Comparison of ENCODE assay signal across 8 mouse cellular contexts in the genomic region with DNA sequence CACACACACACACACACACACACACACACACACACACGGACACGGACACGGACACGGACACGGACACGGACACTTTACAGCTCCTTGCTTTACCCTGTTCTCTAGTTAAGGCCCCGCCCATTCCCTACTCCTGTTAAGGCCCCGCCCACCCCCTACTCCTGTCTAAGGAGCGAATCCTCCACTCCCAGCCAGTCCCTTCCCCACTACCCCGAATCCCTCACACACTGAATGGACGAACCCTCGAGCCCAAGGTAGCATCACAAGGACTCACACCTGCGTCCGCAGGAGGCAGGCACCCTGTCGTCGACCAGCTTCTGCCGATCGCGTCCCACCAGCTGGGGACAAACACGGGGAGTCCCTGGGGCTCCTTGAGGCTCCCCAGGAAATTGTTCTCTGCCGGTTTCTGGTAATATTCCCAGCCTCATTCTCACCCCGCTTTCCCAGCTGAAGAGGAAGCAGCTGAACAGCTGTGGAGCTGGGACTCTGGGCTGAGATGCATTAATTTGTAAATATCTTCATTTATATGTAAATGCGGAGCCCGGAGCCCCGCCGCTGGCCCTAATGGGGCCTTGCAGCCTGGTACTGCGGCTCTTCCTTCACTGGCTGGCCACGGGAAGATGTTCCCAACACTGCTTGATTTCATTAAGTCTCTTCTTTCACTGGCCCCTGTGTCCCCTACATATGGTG.
A peak's percentile ranks its signal among the peaks of the same experiment; 100 is the strongest.
DNase-seq lines count a peak whose midpoint lies in the region; ATAC-seq and TF ChIP-seq lines count a peak whose summit lies in the region.

No protein-coding gene starts in this region.

- no peaks in the 10 kb centered on the region for H3K9me3 ChIP-seq in lung, embryonic 14.5 days (ENCODE audit: low read depth, low read length)
- no peaks in the 10 kb centered on the region for H3K9me3 ChIP-seq in forebrain, embryonic 11.5 days (ENCODE audit: control insufficient read depth, low read length)
- H3K9me3 ChIP-seq in limb, embryonic 13.5 days, result no peaks in the 10 kb centered on the region
- no peaks in the 10 kb centered on the region for H3K9me3 ChIP-seq in stomach, postnatal 0 days (ENCODE audit: control insufficient read depth, low read length)

- no peaks in the 10 kb centered on the region for H3K36me3 ChIP-seq in lung, embryonic 14.5 days (ENCODE audit: insufficient read depth)
- no peaks in the 10 kb centered on the region for H3K36me3 ChIP-seq in forebrain, embryonic 11.5 days (ENCODE audit: control insufficient read depth, insufficient read depth, low read length)
- no peaks in the 10 kb centered on the region for H3K36me3 ChIP-seq in limb, embryonic 13.5 days
- no peaks in the 10 kb centered on the region for H3K36me3 ChIP-seq in stomach, postnatal 0 days (ENCODE audit: control insufficient read depth, insufficient read depth, low read length)

- peaks cover 26% of the 10 kb centered on the region for H3K27me3 ChIP-seq in lung, embryonic 14.5 days (ENCODE audit: insufficient read depth, low read length)
- H3K27me3 ChIP-seq in forebrain, embryonic 11.5 days (ENCODE audit: control insufficient read depth, insufficient read depth, low read length), result peaks cover 7% of the 10 kb centered on the region; the same call in 1 of the 2 replicates
- H3K27me3 ChIP-seq in limb, embryonic 13.5 days, result peaks cover 78% of the 10 kb centered on the region
- no peaks in the 10 kb centered on the region for H3K27me3 ChIP-seq in stomach, postnatal 0 days (ENCODE audit: control insufficient read depth, insufficient read depth, low read length)

- TF ChIP-seq CTCF in lung, embryonic 14.5 days (IDR thresholded peaks at IDR 0.05; ENCODE audit: low read depth), result no peak
- TF ChIP-seq CTCF in stomach, postnatal 0 days (IDR thresholded peaks at IDR 0.05; ENCODE audit: low read depth), result no peak

- no peaks in the 10 kb centered on the region for H3K4me1 ChIP-seq in lung, embryonic 14.5 days (ENCODE audit: insufficient read depth)
- H3K4me1 ChIP-seq in forebrain, embryonic 11.5 days (replicated peaks; ENCODE audit: control insufficient read depth, insufficient read depth, low read length), result peaks cover 7% of the 10 kb centered on the region; the same call in 1 of the 2 replicates
- H3K4me1 ChIP-seq in limb, embryonic 13.5 days, result peaks cover 25% of the 10 kb centered on the region
- H3K4me1 ChIP-seq in stomach, postnatal 0 days (replicated peaks; ENCODE audit: control insufficient read depth, insufficient read depth), result 0 out of 2 replicates have a peak, but pooled peaks cover 2% of the 10 kb centered on the region

- TF ChIP-seq EP300 in stomach, postnatal 0 days (optimal IDR thresholded peaks at IDR 0.05), result no peak

- H3K4me2 ChIP-seq in lung, embryonic 14.5 days, result peak overlapping the region; percentile 40
- H3K4me2 ChIP-seq in forebrain, embryonic 11.5 days (ENCODE audit: low read depth, low read length, severe bottlenecking), result peak overlapping the region; percentile 45
- peak overlapping the region; percentile 45 for H3K4me2 ChIP-seq in limb, embryonic 13.5 days (replicated peaks)
- peak overlapping the region; percentile 31 for H3K4me2 ChIP-seq in stomach, postnatal 0 days (replicated peaks; ENCODE audit: low read depth)

- DNase-seq in lung, embryonic 14.5 days, result peak; percentile 39
- no peak for DNase-seq in lung, postnatal 25 days (ENCODE audit: low spot score)
- DNase-seq in forebrain, embryonic 11.5 days (ENCODE audit: low spot score), result peak; percentile 67
- peak; percentile 54 for DNase-seq in stomach, postnatal 0 days (ENCODE audit: low spot score)
- DNase-seq in cerebellum, postnatal 36 days, result no peak
- no peak for DNase-seq in thymus, postnatal 4 days
- no peak for DNase-seq in urinary bladder, postnatal 25 days (ENCODE audit: low spot score)

- no peak for ATAC-seq in lung, embryonic 14.5 days (ENCODE audit: insufficient read depth)
- ATAC-seq in forebrain, embryonic 11.5 days (replicated peaks; ENCODE audit: low FRiP score), result peak; percentile 50; the same call in 1 of the 2 replicates
- no peak for ATAC-seq in limb, embryonic 13.5 days (ENCODE audit: low FRiP score, low read depth)
- ATAC-seq in stomach, postnatal 0 days (ENCODE audit: low FRiP score, low TSS enrichment), result no peak

- WGBS in lung, embryonic 14.5 days, result 1% methylated on average over 28 of the region's 28 CpGs
- 1% methylated on average over 28 of the region's 28 CpGs for WGBS in forebrain, embryonic 11.5 days
- WGBS in limb, embryonic 13.5 days, result 2% methylated on average over 28 of the region's 28 CpGs
- 2% methylated on average over 28 of the region's 28 CpGs for WGBS in stomach, postnatal 0 days

- no peak overlapping the region for H3K4me3 ChIP-seq in lung, embryonic 14.5 days (ENCODE audit: low read depth, low read length)
- H3K4me3 ChIP-seq in forebrain, embryonic 11.5 days (ENCODE audit: low read depth, low read length), result peak overlapping the region; percentile 17; the same call in 1 of the 2 replicates
- peak overlapping the region; percentile 12; the same call in 1 of the 2 replicates for H3K4me3 ChIP-seq in limb, embryonic 13.5 days
- peak overlapping the region; percentile 23 for H3K4me3 ChIP-seq in stomach, postnatal 0 days (ENCODE audit: low read depth, low read length)

- no peak overlapping the region for H3K27ac ChIP-seq in lung, embryonic 14.5 days (ENCODE audit: low read depth)
- H3K27ac ChIP-seq in forebrain, embryonic 11.5 days (ENCODE audit: low read depth, low read length), result peak overlapping the region; percentile 32; the same call in 1 of the 2 replicates
- H3K27ac ChIP-seq in limb, embryonic 13.5 days, result no peak overlapping the region
- no peak overlapping the region for H3K27ac ChIP-seq in stomach, postnatal 0 days (replicated peaks)

- H3K9ac ChIP-seq in lung, embryonic 14.5 days, result no peak overlapping the region
- H3K9ac ChIP-seq in forebrain, embryonic 11.5 days (ENCODE audit: low read length), result no peak overlapping the region
- H3K9ac ChIP-seq in limb, embryonic 13.5 days, result peak overlapping the region; percentile 19; the same call in 1 of the 2 replicates
- H3K9ac ChIP-seq in stomach, postnatal 0 days (ENCODE audit: low read length), result no peak overlapping the region

Comparison
In these comparisons a context has a peak if more than half of its experiments do, and no peak if none do; other contexts are left out.
1. DNase-seq: peak in lung, embryonic 14.5 days (single experiment), forebrain, embryonic 11.5 days (single experiment) and stomach, postnatal 0 days (single experiment); none in lung, postnatal 25 days (single experiment), cerebellum, postnatal 36 days (0 of 2), thymus, postnatal 4 days (single experiment) and urinary bladder, postnatal 25 days (single experiment).
2. Peak in every context shown above with its lines, with median percentiles within 50 percentile points of each other: H3K4me2 ChIP-seq.